Mouse (Mus musculus) intestine, embryonic 16.5 days (tissue): ENCODE data around the gene Fbxw5. TPM values are rescaled to one million over a fixed set of nuclear protein-coding genes. Genes with fewer than 3 reads are reported as not detected.

Experiments used
- ATAC-seq: fragments of 200-750 bp; cut with Nextera tagmentation; 2 replicates; pipeline ENCODE4 v1.8.0; 2017; ENCODE audit warnings: moderate TSS enrichment, moderate library complexity
- H3K27ac ChIP-seq: fragments of 300-500 bp; sonication (generic); 2 replicates; pipeline ENCODE4 v1.5.1; 2014; ENCODE audit warnings: mild to moderate bottlenecking, low read length
- H3K27me3 ChIP-seq: fragments of 300-500 bp; sonication (generic); replicated peaks from 2 replicates; pipeline ENCODE4 v1.6.1; 2014; ENCODE audit warnings: low read length, control low read depth, mixed read lengths; ENCODE audit not compliant: control insufficient read depth, insufficient read depth
- H3K36me3 ChIP-seq: fragments of 300-500 bp; sonication (generic); 2 replicates; pipeline ENCODE4 v1.6.1; 2014; ENCODE audit warnings: low read length, control low read depth; ENCODE audit not compliant: control insufficient read depth, insufficient read depth
- H3K4me1 ChIP-seq: fragments of 300-500 bp; sonication (generic); 2 replicates; pipeline ENCODE4 v1.6.1; 2014; ENCODE audit warnings: low read length, control low read depth, mixed read lengths; ENCODE audit not compliant: control insufficient read depth, insufficient read depth
- H3K4me2 ChIP-seq: fragments of 300-500 bp; sonication (generic); 2 replicates; pipeline ENCODE4 v1.6.1; 2014; ENCODE audit warnings: low read depth, low read length, control low read depth
- H3K4me3 ChIP-seq: fragments of 300-500 bp; sonication (generic); 2 replicates; pipeline ENCODE4 v1.5.1; 2014; ENCODE audit warnings: mild to moderate bottlenecking, low read length
- H3K9ac ChIP-seq: fragments of 300-500 bp; sonication (generic); 2 replicates; pipeline ENCODE4 v1.6.1; 2014; ENCODE audit warnings: low read depth, low read length
- H3K9me3 ChIP-seq: fragments of 300-500 bp; sonication (generic); 2 replicates; pipeline ENCODE4 v1.6.1; 2016; ENCODE audit warnings: low read length, control low read depth; ENCODE audit not compliant: control insufficient read depth
- WGBS: fragments of 180-500 bp; shearing (Covaris S2); extraction: QIAGEN DNeasy Blood & Tissue Kit; methylation state at CpG from one replicate; pipeline ENCODE4 v1.1.7; 2014; 5-methylcytosine and 5-hydroxymethylcytosine counted together
- polyA plus RNA-seq: library from polyadenylated mRNA; unstranded; fragments of >200 nt; fragmentation: Nextera tagmentation; extraction: Ambion mirVana; gene quantifications from 2 replicates; pipeline ENCODE4 v1.2.1, GENCODE M21; 2015

Gene Fbxw5
- polyA plus RNA-seq, 1 experiment from 2014 or later, result 71.9 TPM

DNA sequence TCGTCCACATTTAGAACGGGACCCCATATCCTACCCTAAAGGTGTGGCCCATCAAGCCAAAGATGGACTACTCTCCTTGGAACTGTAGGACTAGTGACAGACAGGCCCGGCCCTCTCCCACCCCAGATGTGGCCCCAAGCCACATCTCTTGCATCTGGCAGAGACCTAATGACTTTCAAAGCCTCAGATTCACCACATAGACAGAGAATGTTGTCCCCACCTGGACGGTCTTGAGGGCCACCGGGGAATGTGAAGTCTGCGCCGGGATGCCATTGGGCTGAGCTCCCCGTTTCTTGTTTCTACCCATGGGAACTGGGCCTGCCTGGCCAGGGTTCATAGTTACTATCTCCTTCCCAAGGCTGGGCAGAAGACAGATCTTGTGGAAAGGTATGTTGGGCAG lies 23.0 kb upstream of the Fbxw5 start:
- Histone ChIP-seq H3K36me3 (no peaks in the 10 kb centered on the region), H3K4me1 (no peaks in the 10 kb centered on the region), H3K9me3 (no peaks in the 10 kb centered on the region), H3K4me3 (no peak overlapping the region), H3K9ac (no peak overlapping the region), H3K4me2 (no peak overlapping the region), H3K27ac (no peak overlapping the region), H3K27me3 (no peaks in the 10 kb centered on the region)
- ATAC-seq, result no peak
- 83% methylated on average over 8 of the region's 8 CpGs for WGBS

DNA sequence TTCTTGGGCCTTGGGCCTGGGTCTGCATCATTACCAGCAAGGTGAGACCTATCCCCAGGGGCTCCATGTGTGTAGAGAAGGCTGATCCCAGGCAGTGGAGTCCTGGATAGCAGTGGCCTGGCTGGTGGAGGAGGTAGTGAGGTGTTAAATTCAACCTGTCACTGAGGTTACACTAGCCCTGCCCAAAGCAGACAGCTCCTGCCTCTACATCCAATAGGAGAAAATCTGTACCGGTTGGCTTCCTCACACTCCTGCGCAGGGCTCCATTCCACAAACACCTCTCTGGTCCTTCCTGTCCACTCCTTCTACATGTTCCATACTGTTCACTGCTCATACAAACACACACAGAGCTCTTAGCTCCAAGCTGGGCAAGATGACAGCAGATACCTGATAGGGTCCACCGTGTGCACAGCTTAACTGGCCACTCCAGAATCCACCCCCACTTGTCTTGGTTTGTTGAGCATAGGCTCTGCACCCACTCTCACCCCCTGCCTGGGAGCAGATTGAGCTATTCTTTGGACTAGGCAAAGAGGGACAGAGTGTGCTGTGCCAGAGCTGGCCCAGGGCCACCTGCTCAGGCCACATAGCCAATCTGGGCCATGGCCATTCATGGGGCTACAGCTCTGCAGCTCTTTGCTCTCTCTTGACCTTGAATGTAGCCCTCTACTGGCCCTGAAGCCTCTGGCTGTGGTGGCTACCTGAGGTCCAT lies 22.4 kb upstream of the Fbxw5 start:
- Histone ChIP-seq H3K4me2 (no peak overlapping the region), H3K27ac (no peak overlapping the region), H3K36me3 (no peaks in the 10 kb centered on the region), H3K27me3 (no peaks in the 10 kb centered on the region), H3K4me1 (no peaks in the 10 kb centered on the region), H3K4me3 (no peak overlapping the region), H3K9me3 (no peaks in the 10 kb centered on the region), H3K9ac (no peak overlapping the region)
- ATAC-seq, result no peak
- 94% methylated on average over 3 of the region's 3 CpGs for WGBS

DNA sequence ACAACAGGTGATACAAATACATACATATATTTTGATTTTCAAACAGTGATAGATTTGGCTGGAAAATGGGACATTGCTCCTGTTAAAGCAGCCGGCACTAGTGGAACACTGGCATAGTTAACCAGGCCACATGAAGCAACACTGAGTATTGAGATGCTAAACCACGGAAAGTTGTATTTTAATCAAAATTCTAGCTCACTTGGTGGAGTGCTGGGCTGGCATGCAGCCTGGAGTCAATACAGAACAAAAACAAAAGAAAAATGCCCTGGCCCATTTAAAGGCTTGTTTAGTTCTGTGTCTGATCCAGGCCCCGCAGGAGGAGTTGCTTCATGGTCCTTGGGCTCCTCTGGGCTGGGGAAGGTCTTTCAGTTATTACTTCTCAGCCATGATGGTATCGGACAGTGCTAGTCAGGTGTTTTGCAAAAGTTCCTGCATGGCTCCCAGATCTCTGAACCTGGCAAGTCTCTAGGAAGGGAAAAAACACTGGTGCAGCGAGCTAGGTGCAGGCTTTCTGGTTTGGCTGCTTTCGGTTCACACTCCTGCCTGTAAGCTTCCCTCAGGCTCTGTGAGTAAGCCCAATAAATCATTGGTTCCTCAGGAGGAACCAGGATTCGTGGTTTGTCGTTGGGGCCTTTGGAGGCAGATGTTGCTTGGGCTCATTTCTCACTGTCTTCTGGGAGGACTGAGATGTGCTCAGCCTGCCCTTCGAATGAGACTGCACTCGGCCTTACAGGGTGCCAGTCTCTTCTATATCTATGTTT lies 20.8 kb upstream of the Fbxw5 start:
- Histone ChIP-seq H3K4me1 (no peaks in the 10 kb centered on the region), H3K4me3 (no peak overlapping the region), H3K27ac (peak overlapping the region; percentile 48; the same call in 1 of the 2 replicates), H3K4me2 (no peak overlapping the region), H3K9me3 (no peaks in the 10 kb centered on the region), H3K27me3 (no peaks in the 10 kb centered on the region), H3K9ac (no peak overlapping the region), H3K36me3 (no peaks in the 10 kb centered on the region)
- 50% methylated on average over 10 of the region's 10 CpGs for WGBS
- ATAC-seq, result peak; percentile 7; the same call in 1 of the 2 replicates

DNA sequence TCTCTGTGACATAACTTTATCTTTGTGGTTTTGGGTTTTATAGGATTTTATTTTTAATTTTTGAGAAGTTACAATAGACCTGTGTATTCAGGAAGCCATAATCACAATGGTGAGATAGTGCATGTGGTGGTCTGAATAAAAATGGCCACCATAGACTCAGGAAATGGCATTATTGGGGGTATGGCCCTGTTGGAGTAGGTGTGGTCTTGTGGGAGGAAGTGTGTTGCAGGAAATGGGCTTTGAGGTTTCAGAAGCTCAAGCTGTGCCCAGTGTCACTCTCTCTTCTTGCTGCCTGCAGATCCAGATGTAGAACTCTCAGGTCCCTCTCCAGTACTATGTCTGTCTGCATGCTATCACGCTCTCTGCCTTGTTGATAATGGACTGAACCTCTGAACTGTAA lies 20.0 kb upstream of the Fbxw5 start:
- no peak for ATAC-seq
- Histone ChIP-seq H3K36me3 (no peaks in the 10 kb centered on the region), H3K9me3 (no peaks in the 10 kb centered on the region), H3K4me3 (no peak overlapping the region), H3K27ac (no peak overlapping the region), H3K27me3 (no peaks in the 10 kb centered on the region), H3K4me1 (peaks cover 7% of the 10 kb centered on the region), H3K4me2 (no peak overlapping the region), H3K9ac (no peak overlapping the region)
- 81% methylated on average over 1 of the region's 1 CpGs for WGBS

DNA sequence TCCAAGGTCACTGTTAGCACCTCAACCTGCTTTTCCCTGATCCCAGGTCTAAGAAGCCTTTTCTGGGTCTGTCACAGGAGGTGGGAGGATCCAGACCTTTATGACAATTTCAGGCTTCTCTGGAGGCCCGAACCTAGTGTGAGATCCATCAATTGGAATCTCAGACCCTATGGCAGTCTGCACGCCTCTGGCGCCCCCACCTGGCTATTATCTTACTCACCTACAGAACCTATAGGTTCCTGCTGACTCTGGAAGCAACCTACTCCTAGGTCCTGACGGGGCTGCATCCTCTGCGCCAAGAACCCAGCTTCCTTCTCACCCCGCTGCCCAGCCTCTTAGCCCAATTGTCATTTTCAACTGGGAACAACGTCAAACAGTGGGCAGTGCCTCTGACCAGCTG lies 17.6 kb upstream of the Fbxw5 start:
- H3K4me2 ChIP-seq, result no peak overlapping the region
- H3K36me3 ChIP-seq, result no peaks in the 10 kb centered on the region
- H3K27me3 ChIP-seq, result no peaks in the 10 kb centered on the region
- H3K27ac ChIP-seq, result no peak overlapping the region
- H3K9me3 ChIP-seq, result no peaks in the 10 kb centered on the region
- peaks cover 12% of the 10 kb centered on the region for H3K4me1 ChIP-seq
- ATAC-seq, result no peak
- H3K4me3 ChIP-seq, result no peak overlapping the region
- H3K9ac ChIP-seq, result no peak overlapping the region
- WGBS, result 25% methylated on average over 7 of the region's 7 CpGs

DNA sequence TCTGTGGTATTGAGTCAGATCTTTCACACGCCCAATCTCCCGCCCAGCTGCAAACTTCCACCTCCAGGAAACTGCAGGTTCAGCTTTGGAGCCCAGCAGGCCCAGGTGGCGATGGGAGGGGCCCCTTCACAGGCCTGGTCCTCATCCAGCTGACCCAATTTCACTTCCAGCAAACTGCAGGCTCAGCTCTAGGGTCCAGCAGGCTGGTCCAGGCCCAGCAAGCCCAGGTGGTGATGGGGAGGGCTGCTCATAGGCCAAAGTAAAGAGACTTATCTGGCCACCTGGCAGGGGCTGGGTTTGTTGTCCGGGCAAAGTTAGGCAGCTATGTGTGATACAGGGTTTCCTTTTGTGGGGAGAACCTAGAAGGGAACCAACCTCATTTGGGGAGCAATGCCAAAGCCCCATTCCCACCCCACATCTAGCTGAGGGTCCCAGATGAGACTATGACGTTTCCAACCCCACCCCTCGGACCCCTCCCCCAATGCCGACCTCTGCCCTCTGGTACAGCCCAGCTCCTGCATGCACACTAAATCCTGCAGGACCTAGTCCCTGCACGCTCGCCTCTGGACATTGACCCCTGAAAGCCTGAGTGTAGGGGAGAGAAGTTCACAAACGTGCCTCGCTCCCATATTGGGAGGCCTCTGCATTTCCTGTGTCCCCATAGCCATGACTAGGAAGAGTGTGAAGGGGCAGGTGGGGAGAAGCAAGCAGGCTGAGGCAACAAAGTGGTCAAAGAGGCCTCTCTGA lies 15.5 kb upstream of the Fbxw5 start:
- no peaks in the 10 kb centered on the region for H3K9me3 ChIP-seq
- peak; percentile 79 for ATAC-seq
- no peaks in the 10 kb centered on the region for H3K27me3 ChIP-seq
- no peak overlapping the region for H3K4me3 ChIP-seq
- WGBS, result 47% methylated on average over 11 of the region's 11 CpGs
- 0 out of 2 replicates have a peak overlapping the region, but pooled peaks have one; percentile 12 for H3K4me2 ChIP-seq
- peaks cover 15% of the 10 kb centered on the region for H3K4me1 ChIP-seq
- H3K27ac ChIP-seq, result peak overlapping the region; percentile 39
- no peaks in the 10 kb centered on the region for H3K36me3 ChIP-seq
- H3K9ac ChIP-seq, result peak overlapping the region; percentile 29; the same call in 1 of the 2 replicates

DNA sequence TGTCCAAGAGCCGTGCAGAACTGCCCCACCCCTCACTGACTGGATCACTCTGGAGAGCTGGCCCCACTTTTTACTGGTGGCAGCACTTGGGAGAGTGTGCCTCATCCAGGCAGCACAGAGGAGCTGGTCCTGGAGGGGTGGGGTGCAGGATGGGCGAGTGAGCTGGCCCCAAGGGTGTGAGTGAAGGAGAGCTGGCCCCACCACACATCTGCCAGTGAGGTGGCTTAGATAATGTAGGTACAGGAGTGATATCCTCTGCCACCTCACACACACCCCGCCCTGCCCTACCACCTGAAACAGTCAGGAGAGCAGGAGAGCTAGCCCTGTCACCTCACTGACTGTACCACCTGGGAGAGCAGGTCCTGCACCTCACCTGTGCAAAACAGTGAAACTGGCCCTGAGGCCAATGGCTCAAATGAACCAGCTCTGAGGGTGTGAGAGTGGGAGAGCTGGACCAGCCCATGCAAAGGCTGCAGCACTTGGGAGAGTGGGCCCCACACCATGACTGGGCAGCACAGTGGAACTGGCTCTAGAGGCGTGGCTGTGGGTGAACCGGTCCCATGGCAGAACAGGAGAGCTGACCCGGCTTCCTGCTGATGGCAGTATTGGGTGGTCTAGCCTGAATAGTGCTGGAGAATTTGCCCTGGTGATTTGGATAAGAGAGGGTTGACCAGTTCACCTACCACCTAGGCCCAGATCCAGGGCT lies 12.4 kb upstream of the Fbxw5 start:
- 53% methylated on average over 6 of the region's 6 CpGs for WGBS
- Histone ChIP-seq H3K9ac (peak overlapping the region; percentile 22; the same call in 1 of the 2 replicates), H3K9me3 (no peaks in the 10 kb centered on the region), H3K4me2 (no peak overlapping the region), H3K27ac (no peak overlapping the region), H3K36me3 (no peaks in the 10 kb centered on the region), H3K4me1 (peaks cover 15% of the 10 kb centered on the region), H3K27me3 (no peaks in the 10 kb centered on the region), H3K4me3 (no peak overlapping the region)
- peak; percentile 31 for ATAC-seq

DNA sequence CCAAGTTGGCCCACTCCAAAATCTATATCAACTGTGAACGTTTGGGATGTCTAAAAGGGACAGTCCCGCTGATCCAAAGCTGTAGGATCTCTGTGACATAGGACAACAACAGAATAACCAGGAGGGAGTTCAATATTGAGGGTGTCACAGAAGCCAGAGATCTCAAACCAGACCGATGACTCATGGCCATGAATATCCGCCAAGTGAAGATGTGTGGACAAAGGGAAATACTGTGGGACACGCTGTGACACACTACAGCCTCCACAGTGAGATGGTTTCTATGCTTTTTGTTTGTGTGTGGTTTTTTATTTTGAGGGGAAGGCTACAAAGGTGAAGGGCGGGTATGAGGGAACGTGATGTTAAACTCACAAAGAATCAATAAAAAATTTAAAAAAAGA lies 11.9 kb upstream of the Fbxw5 start:
- WGBS, result 78% methylated on average over 7 of the region's 7 CpGs
- ATAC-seq, result no peak
- H3K4me1 ChIP-seq, result peaks cover 15% of the 10 kb centered on the region
- H3K9ac ChIP-seq, result no peak overlapping the region
- no peak overlapping the region for H3K4me2 ChIP-seq
- H3K36me3 ChIP-seq, result no peaks in the 10 kb centered on the region
- no peaks in the 10 kb centered on the region for H3K27me3 ChIP-seq
- no peak overlapping the region for H3K4me3 ChIP-seq
- H3K9me3 ChIP-seq, result no peaks in the 10 kb centered on the region
- no peak overlapping the region for H3K27ac ChIP-seq

DNA sequence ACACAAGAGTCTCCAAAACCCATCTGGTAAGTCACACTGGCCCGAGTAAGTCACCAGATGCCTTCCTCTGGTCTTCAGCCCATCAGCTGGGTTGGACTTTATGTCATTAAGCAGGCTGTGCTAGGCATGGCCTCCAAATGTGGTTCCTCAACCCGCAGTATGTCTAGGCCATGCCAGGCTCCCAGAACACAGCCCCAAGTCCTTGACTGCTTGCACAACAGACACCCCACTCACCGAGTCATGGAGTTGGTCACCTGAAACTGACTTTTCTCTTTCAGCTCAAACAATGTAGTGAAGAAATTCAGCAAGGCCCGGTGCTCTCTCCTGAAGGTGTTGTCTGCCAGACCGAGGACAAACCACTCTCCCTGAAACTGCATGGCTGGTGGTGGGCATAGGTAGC lies 7.6 kb upstream of the Fbxw5 start:
- Histone ChIP-seq H3K4me1 (peaks cover 4% of the 10 kb centered on the region), H3K27ac (no peak overlapping the region), H3K4me2 (no peak overlapping the region), H3K36me3 (no peaks in the 10 kb centered on the region), H3K4me3 (no peak overlapping the region), H3K9me3 (no peaks in the 10 kb centered on the region), H3K9ac (no peak overlapping the region), H3K27me3 (no peaks in the 10 kb centered on the region)
- 82% methylated on average over 5 of the region's 5 CpGs for WGBS
- no peak for ATAC-seq
